20 mouse cellular contexts compared by ENCODE assay signal in the genomic region with DNA sequence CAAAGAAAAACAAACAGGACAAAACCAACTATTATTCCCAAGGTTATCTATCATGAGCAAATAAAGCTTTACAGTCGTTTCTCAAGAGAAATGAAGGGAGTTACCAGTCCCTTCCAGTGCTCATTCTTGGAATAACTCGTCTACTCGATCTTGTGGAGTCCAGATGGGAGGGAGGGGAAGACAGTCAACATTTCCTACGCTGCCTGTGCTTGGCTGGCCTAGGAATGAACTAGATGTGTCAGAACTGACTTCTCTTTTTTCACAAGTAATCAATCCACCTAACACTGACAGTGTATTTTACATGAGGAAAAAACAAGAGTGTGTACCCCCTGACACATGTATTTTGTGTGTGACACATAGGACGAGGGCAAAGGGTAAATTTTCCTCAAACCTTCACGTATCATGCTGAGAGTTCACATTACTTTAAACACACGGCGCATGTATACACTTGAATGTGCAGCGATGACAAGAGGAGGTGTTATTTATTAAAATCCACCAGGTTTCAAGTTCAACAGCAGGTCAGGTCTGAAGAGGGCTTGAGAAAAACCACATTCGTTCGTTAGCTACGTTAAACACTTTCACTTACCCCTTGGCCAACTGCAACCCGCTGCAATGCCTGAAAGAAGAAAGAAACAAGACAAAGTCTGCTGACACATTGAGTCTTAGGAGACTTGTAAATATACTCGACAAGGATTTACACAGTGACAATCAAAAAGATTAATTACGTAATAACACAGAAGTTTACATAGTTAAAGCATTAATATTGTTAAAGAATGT. TPM values are rescaled to one million over a fixed set of nuclear protein-coding genes. Genes with fewer than 3 reads are reported as not detected.
DNase-seq lines count a peak whose midpoint lies in the region; ATAC-seq lines count a peak whose summit lies in the region.
"Had no signal": no experiment of that assay in that cellular context is flagged by ENCODE, and none has a peak within 500 bp of the region (broad histone marks: within the 10 kb centered on the region; RNA-seq: fewer than 3 reads in every experiment).

No protein-coding gene starts in this region.

- 0 out of 2 replicates have a peak overlapping the region, but pooled peaks have one; percentile 13 for H3K27ac ChIP-seq in kidney, embryonic 15.5 days
- H3K27ac ChIP-seq in lung, embryonic 15.5 days: peak overlapping the region; percentile 39; the same call in 1 of the 2 replicates
- H3K27ac ChIP-seq: embryonic facial prominence, embryonic 15.5 days; heart, embryonic 10.5 days had no signal

- H3K9ac ChIP-seq in kidney, embryonic 15.5 days: no peak overlapping the region
- H3K9ac ChIP-seq in lung, embryonic 15.5 days: no peak overlapping the region
- H3K9ac ChIP-seq: embryonic facial prominence, embryonic 15.5 days had no signal

- no peaks in the 10 kb centered on the region for H3K27me3 ChIP-seq in kidney, embryonic 15.5 days
- peaks cover 8% of the 10 kb centered on the region for H3K27me3 ChIP-seq in lung, embryonic 15.5 days
- H3K27me3 ChIP-seq: embryonic facial prominence, embryonic 15.5 days had no signal

- H3K9me3 ChIP-seq in kidney, embryonic 15.5 days (replicated peaks): no peaks in the 10 kb centered on the region
- no peaks in the 10 kb centered on the region for H3K9me3 ChIP-seq in lung, embryonic 15.5 days
- H3K9me3 ChIP-seq: embryonic facial prominence, embryonic 15.5 days; heart, embryonic 10.5 days had no signal

- peak; percentile 58; the same call in 1 of the 2 replicates for ATAC-seq in kidney, embryonic 15.5 days (replicated peaks; ENCODE audit: low FRiP score)
- ATAC-seq in lung, embryonic 15.5 days (ENCODE audit: borderline replicate concordance, extremely low read depth, low FRiP score, low TSS enrichment): peak; percentile 69; the same call in 1 of the 2 replicates
- ATAC-seq: forebrain, embryonic 16.5 days; hindbrain, embryonic 16.5 days had no signal

- H3K4me3 ChIP-seq in kidney, embryonic 15.5 days (replicated peaks): no peak overlapping the region
- no peak overlapping the region for H3K4me3 ChIP-seq in lung, embryonic 15.5 days
- H3K4me3 ChIP-seq: embryonic facial prominence, embryonic 15.5 days; heart, embryonic 10.5 days had no signal

- no peaks in the 10 kb centered on the region for H3K4me1 ChIP-seq in kidney, embryonic 15.5 days
- peaks cover 4% of the 10 kb centered on the region; the same call in 1 of the 2 replicates for H3K4me1 ChIP-seq in lung, embryonic 15.5 days
- H3K4me1 ChIP-seq: embryonic facial prominence, embryonic 15.5 days; heart, embryonic 10.5 days had no signal

- H3K36me3 ChIP-seq in kidney, embryonic 15.5 days: peaks cover 6% of the 10 kb centered on the region
- no peaks in the 10 kb centered on the region for H3K36me3 ChIP-seq in lung, embryonic 15.5 days
- H3K36me3 ChIP-seq: embryonic facial prominence, embryonic 15.5 days had no signal

- WGBS in kidney, embryonic 15.5 days: 50% methylated on average over 15 of the region's 15 CpGs
- 18% methylated on average over 15 of the region's 15 CpGs for WGBS in lung, embryonic 15.5 days

- H3K4me2 ChIP-seq in kidney, embryonic 15.5 days: peak overlapping the region; percentile 21; the same call in 1 of the 2 replicates
- H3K4me2 ChIP-seq in lung, embryonic 15.5 days: peak overlapping the region; percentile 24; the same call in 1 of the 2 replicates
- H3K4me2 ChIP-seq: embryonic facial prominence, embryonic 15.5 days; midbrain, embryonic 11.5 days had no signal

- DNase-seq in kidney, adult 8-10 months: no peak
- peak; percentile 54 for DNase-seq in forelimb bud, embryonic 11.5 days (ENCODE audit: low read depth, low spot score)
- peak; percentile 24 for DNase-seq in mesoderm, embryonic 11.5 days (ENCODE audit: low read depth, low spot score)
- no peak for DNase-seq in layer of hippocampus, adult 11-12 months (ENCODE audit: low spot score)
- DNase-seq in thymus, postnatal 4 days: no peak
- no peak for DNase-seq in thymus, postnatal 14 days
- DNase-seq: adrenal gland, postnatal 10 days; cerebellum, adult 9-11 months; gastrocnemius, postnatal 36 days; heart, postnatal 36 days; kidney, adult 9 months; liver; right cerebral cortex, postnatal 4 days had no signal

RNA-seq across cellular contexts. Expression of a gene that starts 46.9 kb away (rescaled TPM):
- polyA plus RNA-seq in kidney, embryonic 15.5 days (2015; fragmentation: Nextera tagmentation; extraction: Ambion mirVana): 60.9 and 62.4 TPM in 2 replicates
- polyA plus RNA-seq in lung, embryonic 15.5 days (2015; fragmentation: Nextera tagmentation; extraction: Ambion mirVana): 54.1 and 60.2 TPM in 2 replicates

RNA-seq across cellular contexts. Expression of a gene that starts 47.2 kb away (rescaled TPM):
- polyA plus RNA-seq in kidney, embryonic 15.5 days (2015; fragmentation: Nextera tagmentation; extraction: Ambion mirVana): 12.3 and 13.1 TPM in 2 replicates
- polyA plus RNA-seq in lung, embryonic 15.5 days (2015; fragmentation: Nextera tagmentation; extraction: Ambion mirVana): 12.6 and 13.1 TPM in 2 replicates

Comparison
In these comparisons a context has a peak if more than half of its experiments do, and no peak if none do; other contexts are left out.
1. DNase-seq: peak in forelimb bud, embryonic 11.5 days (single experiment) and mesoderm, embryonic 11.5 days (single experiment); none in kidney, adult 8-10 months (0 of 2), layer of hippocampus, adult 11-12 months (single experiment), thymus, postnatal 4 days (single experiment) and thymus, postnatal 14 days (single experiment).